Mouse (Mus musculus) MEL (cell line): Measurements from ENCODE around the gene Cdc14b. TPM values are rescaled to one million over a fixed set of nuclear protein-coding genes. Genes with fewer than 3 reads are reported as not detected.

Experiments used
- DNase-seq: peaks from one replicate; pipeline ENCODE4 v3.0.0; 2011; ENCODE audit warnings: low read depth, low spot score
- H3K27ac ChIP-seq: 2 replicates; pipeline ENCODE4 v1.5.1; 2012; ENCODE audit warnings: low read depth, mild to moderate bottlenecking, control low read depth, low read length, moderate library complexity; ENCODE audit not compliant: control insufficient read depth
- H3K27me3 ChIP-seq, 2 experiments: fragments of 150-350 bp in 1 of 2; sonication (generic) in 1 of 2; 2 replicates each; pipeline ENCODE4 v1.6.1; 2012; ENCODE audit warnings: low read length in 2 of 2, mild to moderate bottlenecking in 2 of 2, improper control_type of control experiment in 1 of 2, moderate library complexity in 1 of 2; ENCODE audit not compliant: insufficient read depth in 2 of 2, control insufficient read depth in 1 of 2
- H3K36me3 ChIP-seq, 2 experiments: 2 replicates each; pipeline ENCODE4 v1.6.1; 2012 to 2014; ENCODE audit warnings: low read length in 2 of 2, improper control_type of control experiment in 1 of 2, inconsistent platforms in 1 of 2, mild to moderate bottlenecking in 1 of 2; ENCODE audit not compliant: insufficient read depth in 2 of 2, control insufficient read depth in 1 of 2
- H3K4me1 ChIP-seq, 2 experiments: fragments of 150-350 bp in 1 of 2; sonication (generic) in 1 of 2; 2 replicates each; pipeline ENCODE4 v1.6.1; 2012; ENCODE audit warnings: low read length in 2 of 2, improper control_type of control experiment in 1 of 2, mild to moderate bottlenecking in 1 of 2; ENCODE audit not compliant: insufficient read depth in 2 of 2, control insufficient read depth in 1 of 2
- H3K4me3 ChIP-seq, 2 experiments: fragments of 150-350 bp in 1 of 2; sonication (generic) in 1 of 2; 2 replicates each; pipeline ENCODE4 v1.5.1; 2012; ENCODE audit warnings: low read depth in 2 of 2, low read length in 2 of 2, mild to moderate bottlenecking in 2 of 2, moderate library complexity in 2 of 2, control low read depth in 1 of 2, improper control_type of control experiment in 1 of 2; ENCODE audit not compliant: control insufficient read depth in 1 of 2, insufficient read depth in 1 of 2
- H3K79me2 ChIP-seq: 2 replicates; pipeline ENCODE4 v1.6.1; 2012; ENCODE audit warnings: mild to moderate bottlenecking, low read length, moderate library complexity; ENCODE audit not compliant: control insufficient read depth, poor library complexity, insufficient read depth
- H3K9ac ChIP-seq: 2 replicates; pipeline ENCODE4 v1.6.1; 2012; ENCODE audit warnings: low read depth, mild to moderate bottlenecking, control low read depth, low read length, moderate library complexity; ENCODE audit not compliant: control insufficient read depth, poor library complexity, severe bottlenecking
- H3K9me3 ChIP-seq: fragments of 150-350 bp; sonication (generic); replicated peaks from 2 replicates; pipeline ENCODE4 v1.6.1; 2012; ENCODE audit warnings: mild to moderate bottlenecking, low read length, improper control_type of control experiment, moderate library complexity; ENCODE audit not compliant: insufficient read depth
- CHD1 ChIP-seq: IDR thresholded peaks from 2 replicates; pipeline ENCODE4 v1.6.1; 2012; ENCODE audit warnings: low read depth, mild to moderate bottlenecking, inconsistent platforms, low read length, improper control_type of control experiment
- CTCF ChIP-seq, 3 experiments: IDR thresholded peaks in 2 of 3; conservative IDR thresholded peaks in 1 of 3; 2 replicates each; pipeline ENCODE4 v1.5.1; 2011 to 2012; ENCODE audit warnings: low read length in 3 of 3, low read depth in 2 of 3, mild to moderate bottlenecking in 2 of 3, improper control_type of control experiment in 1 of 3, inconsistent platforms in 1 of 3, mixed read lengths in 1 of 3, moderate library complexity in 1 of 3; ENCODE audit not compliant: control insufficient read depth in 1 of 3, insufficient read depth in 1 of 3, poor library complexity in 1 of 3, severe bottlenecking in 1 of 3
- E2F4 ChIP-seq: IDR thresholded peaks from 2 replicates; pipeline ENCODE4 v1.6.1; 2011; ENCODE audit warnings: low read depth, low read length, improper control_type of control experiment, borderline replicate concordance
- ELF1 ChIP-seq: IDR thresholded peaks from 2 replicates; pipeline ENCODE4 v1.6.1; 2014; ENCODE audit warnings: low read depth, mild to moderate bottlenecking, inconsistent platforms, low read length, improper control_type of control experiment, moderate library complexity
- ETS1 ChIP-seq: IDR thresholded peaks from 2 replicates; pipeline ENCODE4 v1.6.1; 2012; ENCODE audit warnings: low read depth, mild to moderate bottlenecking, inconsistent platforms, low read length, improper control_type of control experiment, moderate library complexity
- GABPA ChIP-seq: IDR thresholded peaks from 2 replicates; pipeline ENCODE4 v1.6.1; 2012; ENCODE audit warnings: low read depth, mild to moderate bottlenecking, inconsistent platforms, low read length, improper control_type of control experiment, moderate library complexity
- GATA1 ChIP-seq: IDR thresholded peaks from 2 replicates; pipeline ENCODE4 v1.6.1; 2011; ENCODE audit warnings: low read depth, low read length, improper control_type of control experiment
- JUND ChIP-seq: IDR thresholded peaks from 2 replicates; pipeline ENCODE4 v1.6.1; 2011; ENCODE audit warnings: low read depth, mild to moderate bottlenecking, improper control_type of control experiment, low read length
- KAT2A ChIP-seq: conservative IDR thresholded peaks from 2 replicates; pipeline ENCODE4 v1.6.1; 2012; ENCODE audit warnings: low read depth, low read length, improper control_type of control experiment, inconsistent platforms
- MAX ChIP-seq: IDR thresholded peaks from 2 replicates; pipeline ENCODE4 v1.6.1; 2011; ENCODE audit warnings: low read length, improper control_type of control experiment
- MAZ ChIP-seq: IDR thresholded peaks from 2 replicates; pipeline ENCODE4 v1.6.1; 2012; ENCODE audit warnings: low read depth, mild to moderate bottlenecking, inconsistent platforms, low read length, improper control_type of control experiment
- MEF2A ChIP-seq: IDR thresholded peaks from 2 replicates; pipeline ENCODE4 v1.6.1; 2014; ENCODE audit warnings: low read depth, mild to moderate bottlenecking, inconsistent platforms, low read length, improper control_type of control experiment; ENCODE audit not compliant: poor library complexity, insufficient replicate concordance, severe bottlenecking; ENCODE audit errors: extremely low read depth
- MXI1 ChIP-seq: IDR thresholded peaks from 2 replicates; pipeline ENCODE4 v1.6.1; 2011; ENCODE audit warnings: mild to moderate bottlenecking, low read depth, low read length, improper control_type of control experiment
- MYB ChIP-seq: IDR thresholded peaks from 2 replicates; pipeline ENCODE4 v1.6.1; 2011; ENCODE audit warnings: mild to moderate bottlenecking, low read depth, low read length, improper control_type of control experiment
- NELFE ChIP-seq: IDR thresholded peaks from 2 replicates; pipeline ENCODE4 v1.6.1; 2011; ENCODE audit warnings: low read depth, low read length, improper control_type of control experiment
- POLR2A ChIP-seq, 2 experiments: IDR thresholded peaks; 2 replicates each; pipeline ENCODE4 v1.6.1; 2011 to 2012; ENCODE audit warnings: low read length in 2 of 2, mild to moderate bottlenecking in 2 of 2, control low read depth in 1 of 2, improper control_type of control experiment in 1 of 2, low read depth in 1 of 2, moderate library complexity in 1 of 2; ENCODE audit not compliant: control insufficient read depth in 1 of 2, insufficient read depth in 1 of 2, poor library complexity in 1 of 2
- POLR2AphosphoS5 ChIP-seq: IDR thresholded peaks from 2 replicates; pipeline ENCODE4 v1.6.1; 2012; ENCODE audit warnings: low read depth, borderline replicate concordance, mild to moderate bottlenecking, inconsistent platforms, low read length, moderate library complexity, mixed read lengths
- RCOR1 ChIP-seq: IDR thresholded peaks from 2 replicates; pipeline ENCODE4 v1.6.1; 2012; ENCODE audit warnings: low read depth, mild to moderate bottlenecking, inconsistent platforms, low read length, improper control_type of control experiment
- SMC3 ChIP-seq: IDR thresholded peaks from 2 replicates; pipeline ENCODE4 v1.6.1; 2011; ENCODE audit warnings: low read depth, low read length, improper control_type of control experiment
- TAL1 ChIP-seq: IDR thresholded peaks from 2 replicates; pipeline ENCODE4 v1.6.1; 2012; ENCODE audit warnings: mild to moderate bottlenecking, inconsistent platforms, low read length, moderate library complexity, mixed read lengths
- UBTF ChIP-seq: IDR thresholded peaks from 2 replicates; pipeline ENCODE4 v1.6.1; 2012; ENCODE audit warnings: low read depth, mild to moderate bottlenecking, inconsistent platforms, low read length, improper control_type of control experiment, moderate library complexity, borderline replicate concordance; ENCODE audit not compliant: insufficient read depth
- USF1 ChIP-seq: IDR thresholded peaks from 2 replicates; pipeline ENCODE4 v1.6.1; 2014; ENCODE audit warnings: low read depth, mild to moderate bottlenecking, inconsistent platforms, low read length, improper control_type of control experiment, moderate library complexity
- ZC3H11A ChIP-seq: IDR thresholded peaks from 2 replicates; pipeline ENCODE4 v1.6.1; 2012; ENCODE audit warnings: low read depth, mild to moderate bottlenecking, inconsistent platforms, low read length, improper control_type of control experiment
- ZMIZ1 ChIP-seq: IDR thresholded peaks from 2 replicates; pipeline ENCODE4 v1.6.1; 2012; ENCODE audit warnings: low read depth, mild to moderate bottlenecking, inconsistent platforms, low read length, improper control_type of control experiment, moderate library complexity
- polyA plus RNA-seq, 2 experiments: library from polyadenylated mRNA; stranded (reverse) in 1 of 2; unstranded in 1 of 2; fragments of >175 nt in 1 of 2; fragments of >200 nt in 1 of 2; gene quantifications; 2 replicates each; pipeline versions ENCODE4 v1.2.1 to v1.2.4; 2012; ENCODE audit warnings: low replicate concordance in 2 of 2, low read depth in 1 of 2; ENCODE audit not compliant: insufficient read length in 2 of 2, insufficient read depth in 1 of 2, missing spikeins in 1 of 2
- total RNA-seq: library from RNA; depleted of rRNA; stranded (reverse); fragments of 300-350 nt; gene quantifications from 2 replicates; pipeline ENCODE4 v1.2.3, GENCODE M21; 2012

The Cdc14b gene
- total and polyA plus RNA-seq, 3 experiments: 18.7 to 28.3 TPM; not detected in 1

DNA sequence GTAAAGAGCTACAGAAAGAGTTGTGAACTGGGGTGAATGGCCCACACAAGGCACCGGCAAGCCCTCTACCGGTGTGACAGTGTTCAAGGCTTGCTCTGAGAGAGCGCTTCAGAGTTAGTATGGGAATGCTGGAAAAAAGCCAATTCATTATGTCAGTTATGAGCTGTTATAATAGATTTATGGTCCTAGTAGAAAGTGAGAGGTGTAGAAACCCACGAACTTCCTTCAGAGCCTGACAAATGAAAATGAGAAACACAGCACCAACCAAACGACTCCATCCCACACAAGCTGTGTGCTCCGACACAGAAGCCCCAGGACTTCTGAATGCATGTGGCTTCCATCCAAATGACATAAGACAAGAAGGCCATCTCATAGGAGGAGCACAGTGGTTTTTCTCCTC is 77.2 kb downstream of the Cdc14b start:
- Histone ChIP-seq H3K36me3 (peaks cover 5 to 9% of the 10 kb centered on the region in 2 experiments), H3K27me3 (no peaks in the 10 kb centered on the region), H3K79me2 (no peaks in the 10 kb centered on the region), H3K27ac (no peak overlapping the region), H3K9ac (no peak overlapping the region), H3K4me3 (no peak overlapping the region), H3K9me3 (no peaks in the 10 kb centered on the region), H3K4me1 (peaks cover 3 to 9% of the 10 kb centered on the region in 2 experiments)
- no peak for DNase-seq
- TF ChIP-seq MYB: no peak
- TF ChIP-seq MEF2A: no peak
- TF ChIP-seq ZC3H11A: no peak
- TF ChIP-seq GATA1: no peak
- no peak for TF ChIP-seq SMC3
- no peak for TF ChIP-seq CTCF (IDR thresholded peaks at IDR 0.05 in 2 of 3, conservative IDR thresholded peaks at IDR 0.05 in 1 of 3; ENCODE audit: control insufficient read depth in 1 of 3, insufficient read depth in 1 of 3, low read depth in 2 of 3, low read length in 3 of 3, poor library complexity in 1 of 3, severe bottlenecking in 1 of 3)
- TF ChIP-seq ELF1: no peak
- TF ChIP-seq CHD1: no peak
- no peak for TF ChIP-seq NELFE
- TF ChIP-seq POLR2A (IDR thresholded peaks at IDR 0.05; ENCODE audit: control insufficient read depth in 1 of 2, insufficient read depth in 1 of 2, low read depth in 1 of 2, low read length in 2 of 2, poor library complexity in 1 of 2): no peak
- TF ChIP-seq KAT2A: no peak
- no peak for TF ChIP-seq RCOR1
- no peak for TF ChIP-seq MAX
- TF ChIP-seq GABPA: no peak
- TF ChIP-seq ETS1: no peak
- no peak for TF ChIP-seq USF1
- TF ChIP-seq POLR2AphosphoS5: no peak
- TF ChIP-seq TAL1: no peak

DNA sequence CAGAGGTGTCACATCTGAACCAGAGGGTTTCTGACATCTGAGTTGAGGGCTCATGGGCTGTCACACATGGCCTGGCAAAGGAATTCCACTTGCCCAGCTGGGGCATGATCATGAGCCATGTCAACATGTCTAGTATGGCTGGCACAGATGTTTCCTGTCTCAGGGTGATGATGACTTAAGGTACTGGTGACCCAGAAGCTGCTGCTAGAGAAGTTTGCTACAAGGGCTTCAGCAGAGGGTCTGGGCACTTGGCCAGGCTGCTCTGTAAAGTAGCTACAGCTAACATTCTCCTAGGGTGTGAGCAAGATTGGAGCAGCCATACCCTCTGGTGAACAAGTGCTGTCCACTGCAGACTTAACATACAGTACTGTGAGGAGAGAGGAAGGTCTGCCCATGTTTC is 88.0 kb downstream of the Cdc14b start:
- Histone ChIP-seq H3K4me1 (no peaks in the 10 kb centered on the region), H3K9ac (no peak overlapping the region), H3K4me3 (no peak overlapping the region), H3K27me3 (no peaks in the 10 kb centered on the region), H3K36me3 (no peaks in the 10 kb centered on the region), H3K9me3 (no peaks in the 10 kb centered on the region), H3K79me2 (no peaks in the 10 kb centered on the region)
- no peak for TF ChIP-seq RCOR1
- no peak for TF ChIP-seq UBTF
- no peak for TF ChIP-seq MXI1
- no peak for TF ChIP-seq MEF2A
- TF ChIP-seq E2F4: no peak
- no peak for TF ChIP-seq MAZ
- TF ChIP-seq ZMIZ1: no peak
- no peak for TF ChIP-seq ELF1
- TF ChIP-seq NELFE: no peak
- no peak for TF ChIP-seq TAL1
- TF ChIP-seq POLR2AphosphoS5: no peak
- TF ChIP-seq ZC3H11A: no peak
- no peak for TF ChIP-seq JUND
- TF ChIP-seq, all 39 proteins: peak for 0
- no peak for DNase-seq
- no peak overlapping the region for H3K27ac ChIP-seq
